Mouse (Mus musculus) kidney, adult 11 months (tissue): ENCODE measurements around the gene Osm.

Experiments
- DNase-seq: peaks from one replicate; pipeline ENCODE4 v3.0.0; 2022

The Osm gene

DNA sequence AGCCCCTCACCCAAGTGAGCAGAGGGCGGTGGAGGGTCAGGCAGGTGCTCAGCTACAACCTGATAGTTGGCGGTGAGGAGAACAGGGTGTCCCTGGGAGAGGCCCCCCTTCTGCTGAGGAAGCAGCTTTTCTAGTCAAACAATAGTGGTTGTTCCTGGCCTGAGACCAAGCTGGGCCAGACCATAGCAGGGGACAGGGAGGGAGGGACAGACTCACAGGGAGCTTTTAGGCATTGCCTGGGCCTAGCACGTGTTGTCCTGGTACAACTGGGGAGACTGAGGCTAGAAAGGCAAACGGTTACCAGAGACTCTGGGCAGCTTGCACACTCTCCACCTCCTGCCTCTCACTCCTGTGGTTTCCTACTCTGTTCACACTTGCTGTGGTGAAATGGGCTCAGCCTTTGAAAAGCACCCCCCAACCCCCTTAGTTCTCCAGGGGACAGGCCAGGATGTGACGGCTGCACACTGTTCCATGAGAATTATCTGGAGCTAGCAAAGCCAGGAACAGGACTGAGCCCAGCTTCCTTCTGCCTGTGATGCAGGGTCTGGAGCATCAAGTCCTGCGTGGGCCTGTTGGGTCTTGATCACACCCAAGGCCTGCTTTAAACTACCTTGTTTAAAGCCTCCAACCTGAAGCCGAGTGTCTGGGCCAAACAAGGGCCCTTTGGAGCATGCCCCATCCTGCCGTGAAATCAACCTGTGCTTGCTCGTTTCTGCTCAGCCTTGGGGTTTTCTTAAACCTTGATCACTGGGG lies 19.8 kb upstream of the Osm start:
- DNase-seq: peak; percentile 66

- DNase-seq: peak; percentile 98
These were observed 18.1 kb upstream of the Osm start, which contains the start of gene Castor1 for GRCm38 (mm10) chr11:4217914-4218629. Gene Castor1, plus strand, starts transcription at chr11:4218225.

GRCm38 (mm10) chr11:4218637-4219036 lies 17.6 kb upstream of the Osm start:
- no peak for DNase-seq

DNA sequence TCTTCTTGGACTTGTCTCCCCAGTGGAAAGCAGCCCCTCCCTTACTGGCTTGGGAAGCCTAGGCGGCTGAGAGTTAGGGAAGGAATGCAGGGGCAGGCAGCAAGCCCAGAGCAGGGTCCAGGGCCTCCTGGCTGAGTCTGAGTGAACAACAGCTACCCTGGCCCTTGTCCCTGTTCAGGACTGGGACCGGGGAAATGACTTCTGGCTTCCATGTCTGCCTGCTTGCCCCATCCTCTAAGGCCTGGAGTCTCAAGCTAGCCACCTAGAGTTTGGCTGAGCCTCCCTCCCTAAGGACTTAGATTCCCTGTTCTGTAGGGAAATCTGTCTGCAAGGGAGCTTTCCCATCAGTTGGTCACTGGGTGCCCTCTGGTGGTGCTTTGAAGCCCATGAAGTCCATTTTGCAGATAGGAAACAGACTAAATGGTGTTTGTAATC lies 16.9 kb upstream of the Osm start:
- peak; percentile 86 for DNase-seq

DNA sequence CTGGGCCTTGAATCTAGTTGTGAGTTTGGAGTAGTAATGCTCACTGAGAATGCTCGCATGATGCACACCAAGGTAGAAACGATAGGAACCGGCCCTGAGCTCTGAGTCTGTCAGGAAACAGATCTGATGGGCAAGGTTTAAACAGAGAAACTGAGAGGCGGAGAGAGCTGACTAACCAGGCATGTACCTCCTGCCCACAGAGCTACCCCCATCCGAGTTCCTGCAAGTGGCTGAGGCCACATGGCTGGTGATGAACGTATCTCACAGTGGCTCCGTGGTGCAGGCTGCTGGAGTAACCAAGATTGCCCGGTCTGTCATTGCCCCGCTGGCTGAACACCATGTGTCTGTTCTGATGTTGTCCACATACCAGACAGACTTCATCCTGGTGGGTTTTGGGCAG lies 16.3 kb upstream of the Osm start:
- DNase-seq: no peak

DNA sequence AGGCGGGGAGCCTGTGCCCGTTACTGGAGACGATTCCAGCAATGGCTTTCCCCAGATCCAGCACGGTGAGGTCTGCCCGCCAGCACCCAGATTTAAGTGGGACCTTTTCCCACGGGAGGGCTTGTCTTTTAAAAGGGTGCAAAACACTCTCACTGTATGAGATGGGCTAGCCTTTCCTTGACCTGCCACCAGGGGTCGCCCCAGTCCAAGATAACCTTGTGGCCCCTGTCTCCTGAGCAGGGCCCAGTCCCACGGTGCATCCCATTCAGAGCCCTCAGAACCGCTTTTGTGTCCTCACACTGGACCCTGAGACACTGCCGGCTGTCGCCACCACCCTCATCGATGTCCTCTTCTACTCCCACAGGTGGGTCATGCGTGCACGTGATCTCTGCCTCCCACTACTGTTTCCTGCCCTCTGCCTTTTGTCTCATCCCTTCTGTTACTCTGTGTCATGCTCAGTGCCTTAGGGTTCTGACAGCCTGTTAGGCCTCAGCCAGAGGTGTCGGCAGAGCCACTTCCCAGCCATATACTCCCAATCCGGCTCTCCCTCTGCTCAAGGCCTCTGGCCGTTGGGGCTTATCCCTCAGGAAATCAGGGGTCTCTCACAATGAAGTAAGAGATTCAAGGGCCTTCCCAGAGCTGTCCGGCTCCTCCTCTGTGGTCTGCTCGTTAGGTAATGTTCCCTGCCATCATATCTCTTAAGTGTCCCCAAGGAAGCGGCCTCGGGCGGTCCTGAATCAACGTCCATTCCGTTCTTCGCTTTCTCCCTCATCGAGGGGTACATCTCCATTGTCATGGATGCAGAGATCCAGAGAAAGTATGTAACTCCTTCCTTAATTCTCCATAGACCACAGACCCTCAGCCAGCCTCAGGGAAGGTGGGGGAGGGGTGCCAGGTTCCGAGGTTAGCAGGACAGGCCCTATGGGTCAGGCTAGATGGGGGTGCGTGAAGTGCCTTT lies 15.5 kb upstream of the Osm start:
- peak; percentile 68 for DNase-seq

DNA sequence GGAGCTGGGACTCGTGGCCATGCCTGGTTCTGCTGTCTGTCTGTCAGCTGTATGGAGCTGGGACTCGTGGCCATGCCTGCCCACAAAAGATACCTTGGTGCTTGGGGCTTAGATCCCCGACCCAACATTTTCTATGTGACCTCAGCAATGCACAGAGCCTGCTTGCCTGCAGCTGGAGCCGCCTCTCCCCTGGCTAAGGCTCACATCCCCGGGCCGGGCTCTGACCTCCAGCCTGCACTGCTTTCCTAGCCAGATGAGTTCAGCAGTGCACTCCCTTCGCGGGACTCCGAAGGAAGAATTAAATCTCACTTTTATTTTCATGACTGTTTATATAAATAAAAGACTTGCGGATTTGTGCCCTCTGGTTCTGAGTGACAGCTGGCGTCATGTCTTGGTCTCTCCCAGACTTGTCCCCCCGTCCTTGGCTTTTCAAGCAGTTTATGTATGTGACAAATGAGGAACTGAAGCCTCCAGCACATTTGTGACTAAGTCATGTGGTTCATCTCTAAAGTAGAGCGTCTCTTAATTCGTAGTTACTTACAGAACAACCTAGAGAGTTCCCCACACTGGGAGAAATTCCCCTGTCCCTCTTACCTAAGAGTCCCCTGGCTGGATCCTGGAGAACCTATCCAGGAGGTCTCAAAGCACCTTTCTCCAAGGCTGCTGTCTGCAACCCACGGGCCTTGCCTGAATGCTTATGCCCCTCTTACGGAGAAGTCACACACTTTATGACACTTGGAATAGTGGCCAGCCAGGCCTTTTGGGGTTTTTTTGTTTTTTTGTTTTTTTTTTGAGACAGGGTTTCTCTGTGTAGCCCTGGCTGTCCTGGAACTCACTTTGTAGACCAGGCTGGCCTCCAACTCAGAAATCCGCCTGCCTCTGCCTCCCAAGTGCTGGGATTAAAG lies 13.9 kb upstream of the Osm start:
- DNase-seq: no peak

DNA sequence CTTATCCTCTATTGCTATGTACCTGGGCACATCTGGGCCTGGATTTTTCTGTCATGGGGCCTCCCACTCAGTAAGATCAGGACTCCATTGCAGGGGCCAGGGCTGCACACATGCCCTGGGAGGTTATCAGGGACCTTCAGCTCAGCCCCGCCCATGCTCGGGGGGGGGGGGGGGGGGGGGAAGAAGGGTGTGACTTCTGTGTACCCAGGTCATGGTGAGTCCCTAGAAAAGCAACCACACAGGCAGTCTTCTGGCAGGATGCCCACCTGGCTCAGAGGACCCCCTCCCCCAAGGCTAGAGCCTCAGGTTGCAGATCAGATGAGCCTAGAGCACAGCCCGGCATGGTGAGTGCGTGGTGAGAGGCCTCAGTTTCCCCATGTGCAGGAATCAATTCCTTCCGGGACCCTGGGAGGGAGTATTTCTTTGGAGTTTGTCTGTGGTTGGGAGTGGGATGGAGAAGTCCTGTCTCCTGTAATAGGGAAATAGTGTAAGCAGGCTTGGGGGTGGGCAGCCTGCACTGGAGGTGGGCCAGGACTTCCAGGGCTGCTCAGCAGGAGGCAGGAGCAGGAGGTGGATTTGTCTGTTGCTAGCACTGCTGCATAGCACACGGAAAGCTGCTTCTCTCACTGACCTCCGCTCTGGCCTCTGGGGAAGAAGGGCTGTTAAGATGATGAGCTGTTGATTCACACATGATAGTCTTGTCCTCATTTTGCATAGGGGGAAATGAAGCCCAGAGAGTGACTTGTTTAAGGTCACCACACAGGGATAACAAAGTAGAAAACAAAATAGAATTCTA lies 12.6 kb upstream of the Osm start:
- DNase-seq: no peak

- DNase-seq: no peak
These were observed 12.0 kb upstream of the Osm start for GRCm38 (mm10) chr11:4224223-4224622.

- DNase-seq: no peak
These were observed 9.5 kb upstream of the Osm start for GRCm38 (mm10) chr11:4226569-4227325.

GRCm38 (mm10) chr11:4228463-4228862 lies 7.8 kb upstream of the Osm start:
- no peak for DNase-seq

DNA sequence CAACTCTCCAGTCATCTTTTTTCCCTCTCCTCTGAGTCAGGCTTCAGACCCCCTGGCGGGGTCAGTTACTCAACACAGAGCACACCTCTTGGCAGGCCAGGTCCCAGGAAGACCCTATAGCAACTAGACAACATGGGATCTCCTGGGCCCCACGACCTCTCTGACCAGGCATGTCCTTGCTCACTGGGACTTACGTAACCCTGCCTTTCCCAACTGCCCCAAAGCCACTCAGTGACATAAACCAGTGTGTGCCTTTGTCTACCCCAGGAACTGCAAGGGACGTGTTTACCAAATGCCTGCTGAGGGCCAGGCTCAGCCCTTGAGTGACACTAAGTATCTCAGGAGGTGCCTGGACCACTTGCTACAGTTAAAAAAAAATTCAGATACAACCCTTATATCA lies 6.4 kb upstream of the Osm start:
- no peak for DNase-seq

DNA sequence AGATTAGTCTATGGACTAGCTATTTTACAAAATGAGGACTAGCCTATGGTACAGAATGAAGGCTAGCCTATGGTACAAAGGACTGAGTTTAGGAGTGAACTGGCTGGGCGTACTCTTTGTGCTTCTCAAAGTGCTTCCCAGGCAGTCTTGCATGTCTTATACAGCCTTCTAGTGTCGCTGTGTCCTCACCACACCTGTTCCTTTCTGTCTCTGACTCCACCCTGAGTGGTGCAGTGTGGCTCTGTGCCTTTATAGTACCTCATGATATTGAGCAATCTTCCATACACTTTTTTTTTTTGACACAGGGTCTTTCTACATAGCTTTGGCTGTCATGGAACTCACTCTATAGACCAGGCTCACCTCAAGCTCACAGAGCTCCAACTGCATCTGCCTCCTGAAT lies 4.8 kb upstream of the Osm start:
- no peak for DNase-seq

- no peak for DNase-seq
These were observed 3.6 kb upstream of the Osm start for GRCm38 (mm10) chr11:4232644-4233043.

DNA sequence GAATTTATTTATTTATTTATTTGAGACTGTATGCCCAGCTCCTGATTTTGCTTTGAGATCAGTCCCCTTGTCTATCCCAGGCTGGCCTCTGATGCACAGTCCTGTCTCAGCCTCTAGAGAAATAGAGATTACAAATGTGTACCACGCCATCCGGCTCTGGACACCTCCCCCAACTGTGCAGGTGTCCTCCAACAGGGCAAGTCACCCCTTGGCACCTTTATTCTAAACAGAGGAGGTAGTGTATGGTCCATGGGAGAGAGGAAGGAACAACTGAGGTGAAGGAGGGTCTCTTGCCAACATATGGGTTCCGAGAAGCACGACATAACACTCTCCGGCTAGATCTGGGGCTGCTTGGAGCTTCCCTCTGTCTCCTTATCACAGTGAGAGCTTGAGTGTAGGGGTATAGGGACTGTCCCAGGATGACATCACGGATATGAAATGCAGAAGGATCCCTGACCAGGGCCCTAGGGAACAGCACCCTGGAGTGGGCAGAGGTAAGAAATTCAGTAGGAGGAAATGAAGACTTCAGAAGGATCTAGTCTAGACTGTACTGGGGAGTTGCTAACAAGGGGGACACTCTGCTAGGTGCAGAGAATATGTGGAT lies 1.1 kb upstream of the Osm start:
- DNase-seq: no peak

- DNase-seq: no peak
These were observed 387 bp downstream of the Osm start for GRCm38 (mm10) chr11:4236546-4237067.

GRCm38 (mm10) chr11:4237389-4237912 lies 1.2 kb downstream of the Osm start:
- DNase-seq: no peak

GRCm38 (mm10) chr11:4238167-4238566 lies 1.9 kb downstream of the Osm start:
- DNase-seq: no peak

DNA sequence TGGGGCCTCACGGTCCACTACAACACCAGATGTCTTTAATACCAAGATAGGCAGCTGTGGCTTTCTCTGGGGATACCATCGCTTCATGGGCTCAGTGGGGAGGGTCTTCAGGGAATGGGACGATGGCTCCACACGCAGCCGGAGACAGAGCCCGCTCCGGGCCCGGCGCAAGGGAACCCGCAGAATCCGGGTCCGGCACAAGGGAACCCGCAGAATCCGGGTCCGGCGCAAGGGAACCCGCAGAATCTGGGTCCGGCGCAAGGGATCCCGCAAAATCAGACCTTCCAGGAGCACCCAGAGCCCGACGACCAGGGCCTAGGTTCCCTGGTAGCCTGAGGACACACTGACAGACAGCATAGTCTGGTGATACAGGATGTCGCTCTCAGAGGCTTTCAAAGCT lies 3.5 kb downstream of the Osm start:
- no peak for DNase-seq

DNA sequence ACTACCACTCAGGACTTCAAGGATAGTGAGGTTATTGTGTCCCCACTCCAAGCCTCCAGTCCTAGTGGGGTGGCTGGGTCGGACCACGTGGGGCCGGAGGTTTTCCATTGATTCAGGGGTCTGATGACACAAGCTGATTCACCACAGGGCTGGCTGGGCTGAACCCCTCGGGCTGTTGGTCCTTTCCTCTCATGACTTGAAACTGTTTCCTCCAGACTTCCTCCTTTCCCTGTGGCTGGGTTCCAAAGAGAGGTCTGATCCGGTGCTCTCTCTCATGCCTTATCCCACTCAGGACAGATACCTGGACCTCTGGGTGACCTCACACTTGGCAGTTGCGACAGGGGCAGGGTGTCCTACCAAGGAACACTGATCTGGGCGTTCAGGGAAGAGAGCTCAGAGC lies 3.9 kb downstream of the Osm start:
- no peak for DNase-seq
